Mouse (Mus musculus) right cerebral cortex, postnatal 14 days (tissue): Measurements from ENCODE around the gene Cep57l1.

Source experiments
- DNase-seq: peaks from one replicate; pipeline ENCODE4 v3.0.0; 2022

The Cep57l1 gene

GRCm38 (mm10) chr10:41733214-41733613, 76.5 kb downstream of the Cep57l1 start:
- DNase-seq = no peak

GRCm38 (mm10) chr10:41731932-41732331, 77.7 kb downstream of the Cep57l1 start:
- DNase-seq = no peak

GRCm38 (mm10) chr10:41730746-41731145, 78.9 kb downstream of the Cep57l1 start:
- no peak for DNase-seq

GRCm38 (mm10) chr10:41726215-41726614, 83.5 kb downstream of the Cep57l1 start:
- DNase-seq = no peak

DNA sequence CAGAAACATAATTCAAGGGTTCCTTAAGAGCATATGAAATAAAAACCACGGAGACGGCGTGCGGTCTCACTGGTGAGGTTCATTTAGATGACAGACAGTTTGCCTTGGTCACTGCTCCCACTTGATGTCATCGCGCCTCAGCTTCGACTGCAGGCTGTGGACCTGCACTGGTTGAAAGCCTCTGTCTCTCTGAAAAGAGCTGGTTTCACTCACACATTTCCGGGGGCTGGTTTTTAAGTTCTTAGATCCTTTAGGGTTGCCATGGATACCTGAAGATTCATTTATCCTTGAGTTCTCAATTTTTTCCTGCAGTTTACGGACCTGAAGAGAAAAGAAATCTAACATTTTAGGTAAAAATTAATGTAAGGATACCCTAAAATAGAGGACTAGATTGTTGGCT, 90.1 kb downstream of the Cep57l1 start:
- no peak for DNase-seq

GRCm38 (mm10) chr10:41716029-41716897, 93.4 kb downstream of the Cep57l1 start, which contains the start of gene Ccdc162:
TSS of gene Ccdc162 (minus strand) at chr10:41716634.
- DNase-seq = no peak

- no peak for DNase-seq
These were observed 94.1 kb downstream of the Cep57l1 start for GRCm38 (mm10) chr10:41715557-41715956.

- no peak for DNase-seq
These were observed 98.2 kb downstream of the Cep57l1 start for GRCm38 (mm10) chr10:41711467-41711866.

GRCm38 (mm10) chr10:41710773-41711172, 98.9 kb downstream of the Cep57l1 start:
- no peak for DNase-seq

GRCm38 (mm10) chr10:41709341-41709740, 100.3 kb downstream of the Cep57l1 start:
- no peak for DNase-seq

- DNase-seq = no peak
These were observed 110.0 kb downstream of the Cep57l1 start for GRCm38 (mm10) chr10:41699669-41700068.

GRCm38 (mm10) chr10:41697040-41697439, 112.6 kb downstream of the Cep57l1 start:
- DNase-seq = no peak

GRCm38 (mm10) chr10:41690978-41691377, 118.7 kb downstream of the Cep57l1 start:
- DNase-seq = no peak

DNA sequence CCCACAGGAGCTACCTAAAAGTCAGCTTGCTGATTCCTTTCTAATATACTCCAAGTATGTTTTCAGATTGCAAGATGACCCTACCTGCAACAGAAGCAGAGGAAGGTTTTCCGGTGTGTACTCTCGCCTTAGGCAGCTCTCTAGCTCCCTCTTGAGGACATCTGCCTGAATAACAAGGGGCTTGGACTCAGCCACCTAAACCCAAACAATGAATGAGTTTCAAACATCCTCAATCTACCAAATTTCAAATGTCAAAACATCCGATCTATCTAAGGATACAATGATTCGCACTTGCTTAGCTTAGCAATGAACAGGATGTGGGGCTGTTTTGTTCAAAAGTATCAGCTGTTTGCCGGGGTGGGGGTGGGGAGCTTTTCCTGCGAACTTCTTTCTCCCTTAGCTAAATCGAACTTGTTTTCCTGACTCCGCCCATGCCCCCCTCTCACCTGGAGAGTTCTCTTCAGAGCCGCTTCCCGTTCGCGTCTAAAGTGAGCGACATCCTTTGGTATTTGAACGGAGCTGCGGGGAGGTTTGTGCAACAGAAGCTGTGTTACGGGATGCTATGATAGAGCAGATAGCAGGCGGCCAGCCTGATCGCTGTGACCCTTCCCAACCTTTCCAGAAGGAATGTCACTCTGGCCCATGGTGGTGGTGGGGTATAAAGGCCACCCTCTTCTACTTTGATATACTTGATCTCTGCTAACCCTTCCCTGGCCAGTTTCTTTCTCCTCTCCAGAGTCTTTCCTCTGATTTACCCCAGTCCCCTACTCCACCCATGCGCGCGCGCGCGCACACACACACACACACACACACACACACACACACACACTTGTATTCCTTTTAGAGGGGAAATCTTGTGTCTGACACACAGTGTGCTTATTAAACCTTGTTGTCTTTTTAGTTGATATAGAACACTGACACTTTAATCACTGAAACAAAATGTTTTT, 119.5 kb downstream of the Cep57l1 start:
- DNase-seq = peak; percentile 55

DNA sequence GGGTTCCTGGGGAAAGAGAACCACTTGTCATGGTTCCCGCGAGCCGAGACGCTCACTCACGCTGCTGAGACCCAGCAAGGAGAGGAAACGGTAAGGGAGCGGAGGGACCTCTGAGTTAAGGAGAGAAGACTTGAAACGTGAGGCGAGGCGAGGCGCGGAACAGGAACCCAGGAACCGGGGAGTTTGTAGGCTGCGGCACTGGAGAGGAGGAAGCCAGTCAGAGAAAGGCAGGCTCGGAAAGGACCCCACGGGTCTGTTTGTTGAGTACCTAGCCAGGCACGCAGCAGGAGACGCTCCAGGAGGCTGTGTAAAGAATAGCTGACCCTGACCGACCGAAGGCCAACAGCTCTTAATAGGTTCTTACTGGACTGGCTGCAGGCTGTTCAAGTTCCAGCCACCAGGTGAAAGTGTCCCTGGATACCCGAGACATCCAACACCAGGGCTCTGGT, 125.1 kb downstream of the Cep57l1 start:
- no peak for DNase-seq

DNA sequence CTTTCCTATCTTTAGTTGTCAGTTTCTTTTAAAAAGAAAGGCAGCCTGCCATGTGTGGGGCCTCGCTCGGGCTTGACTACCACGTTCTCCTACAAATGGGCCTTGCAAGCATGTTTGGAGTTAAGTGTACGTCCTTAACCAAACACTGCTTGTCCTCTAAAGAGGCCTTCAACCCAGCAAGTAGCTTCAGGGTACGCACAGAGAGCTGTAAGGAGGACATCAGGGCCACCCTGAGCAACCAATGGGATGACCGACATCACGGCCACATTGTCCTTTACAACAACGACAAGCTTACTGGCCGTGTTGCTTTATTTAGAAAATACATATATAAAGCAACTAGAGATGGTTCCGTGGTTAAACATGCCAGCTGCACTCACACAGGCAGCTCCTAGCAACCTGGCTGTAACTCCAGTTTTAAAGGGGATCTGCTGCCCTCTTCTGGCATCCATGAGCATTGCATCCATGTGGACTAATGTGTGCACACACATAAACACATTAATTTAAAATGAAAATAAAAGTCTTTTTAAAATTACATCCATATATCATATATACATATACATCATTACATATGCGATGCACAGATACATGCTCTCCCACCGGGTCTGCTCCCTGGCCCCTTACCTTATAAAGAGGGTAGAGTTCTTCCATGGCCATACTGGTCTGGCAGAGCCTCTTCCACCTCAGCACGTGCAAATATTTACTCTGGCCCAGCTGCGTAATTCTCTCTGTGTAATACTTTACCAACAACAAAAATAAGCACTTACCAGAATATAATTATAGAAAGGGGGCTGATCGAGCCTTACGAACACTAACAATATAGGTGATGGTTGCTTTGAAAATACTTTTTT, 126.9 kb downstream of the Cep57l1 start:
- peak; percentile 85 for DNase-seq

- DNase-seq = peak; percentile 63
These were observed 130.8 kb downstream of the Cep57l1 start for GRCm38 (mm10) chr10:41678746-41679360.

DNA sequence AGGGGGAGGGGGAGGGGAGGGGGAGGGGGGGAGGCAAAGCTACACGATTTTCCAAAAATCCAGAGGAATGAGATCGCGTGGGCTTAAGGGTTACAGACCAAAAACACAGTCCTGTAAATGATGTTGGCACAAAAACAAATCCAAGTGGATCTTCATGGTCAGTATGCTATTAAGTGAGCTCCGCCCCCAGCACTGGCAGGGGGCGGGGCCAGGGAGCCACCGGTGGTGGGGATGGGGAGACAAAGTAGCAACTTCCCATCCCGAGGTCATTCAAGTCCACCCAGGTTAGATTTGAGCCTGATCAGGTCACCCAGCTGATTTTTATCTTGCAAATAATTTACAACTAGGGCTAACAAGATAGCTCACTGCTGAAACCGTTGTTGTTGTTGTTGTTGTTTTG, 132.3 kb downstream of the Cep57l1 start:
- DNase-seq = no peak

DNA sequence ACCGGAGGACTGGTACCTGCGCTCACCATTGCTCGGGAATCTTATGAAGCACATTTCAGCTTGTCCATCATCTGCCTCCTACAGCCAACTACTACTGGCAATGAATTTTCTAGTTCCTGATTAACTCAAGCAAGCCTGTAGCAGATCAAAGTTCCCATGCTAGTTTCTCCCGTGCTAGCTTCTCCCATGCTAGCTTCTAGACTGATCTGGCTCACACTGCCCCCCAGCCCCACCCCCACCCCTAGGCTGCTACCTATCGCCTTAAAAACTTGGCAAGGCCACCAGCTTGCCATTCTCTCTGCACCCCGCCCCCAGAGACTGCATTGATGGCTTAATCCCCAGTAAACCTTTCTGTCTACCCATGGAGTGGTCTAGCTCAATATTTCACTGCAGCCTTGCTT, 133.0 kb downstream of the Cep57l1 start:
- DNase-seq = no peak

DNA sequence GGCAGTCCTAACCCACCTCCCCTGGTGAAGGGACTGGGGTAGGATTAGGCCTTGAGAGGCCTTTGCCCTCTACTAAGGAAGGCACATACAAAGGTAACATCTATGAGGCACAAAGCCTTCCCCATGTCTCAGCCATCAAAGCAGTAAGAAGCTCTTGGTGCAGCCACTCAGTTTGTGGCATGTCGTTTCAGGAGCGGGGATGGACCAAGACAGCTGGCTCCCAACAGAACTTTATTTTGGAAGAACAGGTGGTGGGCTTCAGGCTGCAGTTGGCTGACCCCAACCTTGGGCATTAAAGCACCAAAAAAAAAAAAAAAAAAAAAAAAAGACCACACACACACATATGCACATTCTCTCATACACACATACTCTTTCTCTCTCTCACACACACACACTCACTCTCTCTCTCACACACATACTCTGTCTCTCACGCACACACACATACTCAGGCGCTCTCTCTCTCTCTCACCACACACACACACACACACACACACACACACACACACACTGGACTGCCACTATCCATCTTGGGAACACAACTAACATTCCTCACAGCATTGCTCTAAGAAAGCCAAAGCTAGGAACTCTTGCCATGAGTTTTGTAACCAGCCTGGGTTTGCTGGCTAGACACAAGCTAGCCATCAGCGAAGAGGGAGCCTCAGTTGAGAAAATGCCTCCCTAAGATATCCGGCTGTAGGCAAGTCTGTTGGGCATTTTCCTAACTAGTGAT, 133.7 kb downstream of the Cep57l1 start:
- no peak for DNase-seq

DNA sequence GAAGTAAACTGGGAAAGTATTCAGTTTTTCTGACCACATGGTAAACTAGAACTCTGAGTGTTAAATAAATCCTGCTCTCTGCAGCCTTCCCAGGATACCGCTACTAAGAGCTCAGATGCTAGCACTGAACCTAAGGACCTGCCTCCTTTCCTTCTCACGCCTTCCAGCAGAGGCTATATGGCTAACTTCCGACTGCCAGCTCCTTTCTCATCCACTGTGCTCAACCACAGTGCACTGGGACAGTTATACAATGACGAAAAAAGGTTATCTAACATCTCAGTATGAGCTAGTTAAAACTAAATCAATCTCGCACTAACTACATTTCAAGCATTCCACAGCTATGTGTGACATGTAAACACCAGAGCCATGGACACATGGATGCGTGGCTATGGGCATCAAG, 134.4 kb downstream of the Cep57l1 start:
- no peak for DNase-seq
